Mouse (Mus musculus) kidney, embryonic 16.5 days (tissue): ENCODE data around the gene Lonrf3. TPM values are rescaled to one million over a fixed set of nuclear protein-coding genes. Genes with fewer than 3 reads are reported as not detected.

Source experiments
- ATAC-seq: fragments of 200-750 bp; cut with Nextera tagmentation; 2 replicates; pipeline ENCODE4 v1.8.0; 2017; ENCODE audit warnings: moderate TSS enrichment; ENCODE audit not compliant: low FRiP score, low TSS enrichment
- H3K27ac ChIP-seq: fragments of 300-500 bp; sonication (generic); 2 replicates; pipeline ENCODE4 v1.5.1; 2014; ENCODE audit warnings: low read length
- H3K27me3 ChIP-seq: fragments of 300-500 bp; sonication (generic); 2 replicates; pipeline ENCODE4 v1.6.1; 2014; ENCODE audit warnings: low read length, control low read depth, mixed read lengths; ENCODE audit not compliant: insufficient read depth
- H3K36me3 ChIP-seq: fragments of 300-500 bp; sonication (generic); 2 replicates; pipeline ENCODE4 v1.6.1; 2014; ENCODE audit warnings: low read length, control low read depth, mixed read lengths; ENCODE audit not compliant: insufficient read depth
- H3K4me1 ChIP-seq: fragments of 300-500 bp; sonication (generic); 2 replicates; pipeline ENCODE4 v1.6.1; 2014; ENCODE audit warnings: low read length, control low read depth, mixed read lengths; ENCODE audit not compliant: insufficient read depth
- H3K4me2 ChIP-seq: fragments of 300-500 bp; sonication (generic); replicated peaks from 2 replicates; pipeline ENCODE4 v1.6.1; 2014; ENCODE audit warnings: low read depth, low read length
- H3K4me3 ChIP-seq: fragments of 300-500 bp; sonication (generic); 2 replicates; pipeline ENCODE4 v1.5.1; 2014; ENCODE audit warnings: mild to moderate bottlenecking, low read length
- H3K9ac ChIP-seq: fragments of 300-500 bp; sonication (generic); replicated peaks from 2 replicates; pipeline ENCODE4 v1.6.1; 2014; ENCODE audit warnings: low read length
- H3K9me3 ChIP-seq: fragments of 300-500 bp; sonication (generic); 2 replicates; pipeline ENCODE4 v1.6.1; 2016; ENCODE audit warnings: low read length, control low read depth
- WGBS: fragments of 180-500 bp; shearing (Covaris S2); extraction: QIAGEN DNeasy Blood & Tissue Kit; methylation state at CpG from one replicate; pipeline ENCODE4 v1.1.7; 2014; 5-methylcytosine and 5-hydroxymethylcytosine counted together
- microRNA-seq: library from miRNA; unstranded; fragments of <30 nt; microRNA quantifications from one replicate; pipeline ENCODE4, GENCODE M21; 2016
- polyA plus RNA-seq: library from polyadenylated mRNA; unstranded; fragments of >200 nt; fragmentation: Nextera tagmentation; extraction: Ambion mirVana; gene quantifications from 2 replicates; pipeline ENCODE4 v1.2.1, GENCODE M21; 2015

The Lonrf3 gene
- polyA plus RNA-seq, 1 experiment from 2014 or later = 0.24 TPM

GRCm38 (mm10) chrX:36390503-36390902 is 62.4 kb downstream of the Lonrf3 start:
- no peaks in the 10 kb centered on the region for H3K4me1 ChIP-seq
- no peak overlapping the region for H3K27ac ChIP-seq
- 70% methylated on average over 2 of the region's 2 CpGs for WGBS
- no peaks in the 10 kb centered on the region for H3K27me3 ChIP-seq
- no peak for ATAC-seq
- no peaks in the 10 kb centered on the region for H3K9me3 ChIP-seq
- H3K4me3 ChIP-seq = no peak overlapping the region
- no peaks in the 10 kb centered on the region for H3K36me3 ChIP-seq
- H3K9ac ChIP-seq = no peak overlapping the region
- no peak overlapping the region for H3K4me2 ChIP-seq

- H3K4me3 ChIP-seq = no peak overlapping the region
- no peak overlapping the region for H3K4me2 ChIP-seq
- no peak overlapping the region for H3K27ac ChIP-seq
- H3K9me3 ChIP-seq = no peaks in the 10 kb centered on the region
- no peaks in the 10 kb centered on the region for H3K36me3 ChIP-seq
- 76% methylated on average over 6 of the region's 6 CpGs for WGBS
- no peak overlapping the region for H3K9ac ChIP-seq
- ATAC-seq = no peak
- no peaks in the 10 kb centered on the region for H3K27me3 ChIP-seq
- H3K4me1 ChIP-seq = no peaks in the 10 kb centered on the region
These were observed 64.5 kb downstream of the Lonrf3 start for GRCm38 (mm10) chrX:36392672-36393071.

GRCm38 (mm10) chrX:36393279-36393678 is 65.1 kb downstream of the Lonrf3 start:
- H3K9me3 ChIP-seq = no peaks in the 10 kb centered on the region
- H3K27ac ChIP-seq = no peak overlapping the region
- ATAC-seq = no peak
- H3K4me2 ChIP-seq = no peak overlapping the region
- H3K36me3 ChIP-seq = no peaks in the 10 kb centered on the region
- WGBS = 37% methylated on average over 6 of the region's 6 CpGs
- no peak overlapping the region for H3K9ac ChIP-seq
- H3K27me3 ChIP-seq = no peaks in the 10 kb centered on the region
- no peak overlapping the region for H3K4me3 ChIP-seq
- no peaks in the 10 kb centered on the region for H3K4me1 ChIP-seq

GRCm38 (mm10) chrX:36400980-36401379 is 72.8 kb downstream of the Lonrf3 start, which contains the start of gene Gm6268:
Gene Gm6268 (plus strand): TSS chrX:36401280.
- no peak for ATAC-seq
- no peaks in the 10 kb centered on the region for H3K36me3 ChIP-seq
- H3K4me3 ChIP-seq = no peak within 1 kb of the TSS
- H3K4me2 ChIP-seq = no peak within 1 kb of the TSS
- no peak within 1 kb of the TSS for H3K27ac ChIP-seq
- H3K9me3 ChIP-seq = no peaks in the 10 kb centered on the region
- H3K27me3 ChIP-seq = no peaks in the 10 kb centered on the region
- H3K4me1 ChIP-seq = no peaks in the 10 kb centered on the region
- no peak within 1 kb of the TSS for H3K9ac ChIP-seq
- 94% methylated on average over 13 of the region's 13 CpGs for WGBS

GRCm38 (mm10) chrX:36402316-36402715 is 74.2 kb downstream of the Lonrf3 start:
- H3K36me3 ChIP-seq = no peaks in the 10 kb centered on the region
- H3K27me3 ChIP-seq = no peaks in the 10 kb centered on the region

More at GRCm38 (mm10) chrX:36402316-36402715, 74.2 kb downstream of the Lonrf3 start:
- no peak overlapping the region for H3K27ac ChIP-seq
- no peaks in the 10 kb centered on the region for H3K9me3 ChIP-seq
- WGBS = 62% methylated on average over 6 of the region's 6 CpGs
- H3K4me3 ChIP-seq = no peak overlapping the region
- H3K4me2 ChIP-seq = no peak overlapping the region
- no peak for ATAC-seq
- H3K9ac ChIP-seq = no peak overlapping the region
- no peaks in the 10 kb centered on the region for H3K4me1 ChIP-seq

Small RNAs within 50 kb of the gene (microRNA-seq; reads per million reads assigned to microRNA genes)
- not detected for gene Gm44485

Other genes starting within 250 kb of the Lonrf3 start
- gene Il13ra1, start 216.2 kb upstream of the Lonrf3 start, polyA plus RNA-seq = 32.5 and 34.7 TPM in 2 replicates
- 5.1 and 6.1 TPM in 2 replicates for gene Zcchc12, start 132.4 kb upstream of the Lonrf3 start, polyA plus RNA-seq
- gene Gm6268, start 72.9 kb downstream of the Lonrf3 start, polyA plus RNA-seq = not detected in 2 replicates
- gene Gm14569, start 163.5 kb downstream of the Lonrf3 start, polyA plus RNA-seq = not detected in 2 replicates